In genomic region chr10:101189233-101189632, GRCm38 (mm10) we compare ENCODE assay signal across 18 mouse cellular contexts.
DNase-seq lines count a peak whose midpoint lies in the region; ATAC-seq lines count a peak whose summit lies in the region.
"Had no signal": no experiment of that assay in that cellular context is flagged by ENCODE, and none has a peak within 500 bp of the region (broad histone marks: within the 10 kb centered on the region; RNA-seq: fewer than 3 reads in every experiment).

No protein-coding gene starts in this region.

- no peaks in the 10 kb centered on the region for H3K36me3 ChIP-seq in intestine, embryonic 15.5 days
- H3K36me3 ChIP-seq: heart, embryonic 15.5 days; limb, embryonic 13.5 days; midbrain, embryonic 13.5 days had no signal

- no peaks in the 10 kb centered on the region for H3K27me3 ChIP-seq in intestine, embryonic 15.5 days (replicated peaks)
- H3K27me3 ChIP-seq: heart, embryonic 15.5 days; limb, embryonic 13.5 days; midbrain, embryonic 13.5 days; Patski had no signal

- no peaks in the 10 kb centered on the region for H3K9me3 ChIP-seq in intestine, embryonic 15.5 days
- H3K9me3 ChIP-seq: heart, embryonic 15.5 days; limb, embryonic 13.5 days; midbrain, embryonic 13.5 days had no signal

- peak; percentile 21 for DNase-seq in adrenal gland, postnatal 14 days
- no peak for DNase-seq in adrenal gland, adult 2 months
- DNase-seq in frontal cortex, postnatal 25 days (ENCODE audit: low spot score in 2 of 2): no peak
- peak; percentile 2 to 4 for DNase-seq in right cerebral cortex, adult 2 months (ENCODE audit: low spot score in 2 of 2)
- DNase-seq in right cerebral cortex, postnatal 36 days (ENCODE audit: low spot score in 2 of 2): no peak
- DNase-seq in telencephalon, adult 2 months (ENCODE audit: low read depth, low spot score): peak; percentile 44
- DNase-seq: kidney, adult 2 months; kidney, postnatal 36 days; lung, adult 18-20 months; spleen, adult 18-20 months had no signal

- WGBS in intestine, embryonic 15.5 days: 72% methylated on average over 1 of the region's 1 CpGs

- no peak overlapping the region for H3K4me3 ChIP-seq in intestine, embryonic 15.5 days (replicated peaks)
- H3K4me3 ChIP-seq: heart, embryonic 15.5 days; limb, embryonic 13.5 days; midbrain, embryonic 13.5 days had no signal

- no peak overlapping the region for H3K4me2 ChIP-seq in intestine, embryonic 15.5 days (replicated peaks)
- H3K4me2 ChIP-seq: heart, embryonic 15.5 days; hindbrain, embryonic 14.5 days; limb, embryonic 13.5 days; midbrain, embryonic 13.5 days had no signal

- peak; percentile 80 for ATAC-seq in frontal cortex, adult (ENCODE audit: low TSS enrichment)
- ATAC-seq in intestine, embryonic 15.5 days: no peak
- ATAC-seq: midbrain, embryonic 13.5 days; Patski had no signal

- no peaks in the 10 kb centered on the region for H3K4me1 ChIP-seq in intestine, embryonic 15.5 days (replicated peaks)
- H3K4me1 ChIP-seq: heart, embryonic 15.5 days; limb, embryonic 13.5 days; midbrain, embryonic 13.5 days had no signal

- H3K9ac ChIP-seq in intestine, embryonic 15.5 days: no peak overlapping the region
- H3K9ac ChIP-seq: heart, embryonic 15.5 days; hindbrain, embryonic 14.5 days; limb, embryonic 13.5 days; midbrain, embryonic 13.5 days had no signal

- no peak overlapping the region for H3K27ac ChIP-seq in intestine, embryonic 15.5 days
- H3K27ac ChIP-seq: heart, embryonic 15.5 days; hindbrain, embryonic 14.5 days; limb, embryonic 13.5 days; macrophage; midbrain, embryonic 13.5 days had no signal

Comparison
In these comparisons a context has a peak if more than half of its experiments do, and no peak if none do; other contexts are left out.
1. DNase-seq: peak in adrenal gland, postnatal 14 days (single experiment), right cerebral cortex, adult 2 months (2 of 2) and telencephalon, adult 2 months (single experiment); none in adrenal gland, adult 2 months (single experiment), frontal cortex, postnatal 25 days (0 of 2) and right cerebral cortex, postnatal 36 days (0 of 2).